Mouse (Mus musculus) lung, adult 2 months (tissue): Measurements from ENCODE around the gene Gpr35.

Experiments
- CTCF ChIP-seq: fragments of 200-500 bp; IDR thresholded peaks from 2 replicates; pipeline ENCODE4 v1.5.1; 2011; ENCODE audit warnings: mild to moderate bottlenecking, low read length, control low read depth; ENCODE audit not compliant: insufficient read depth
- POLR2A ChIP-seq: fragments of 200-500 bp; IDR thresholded peaks from 2 replicates; pipeline ENCODE4 v1.6.1; 2011; ENCODE audit warnings: low read depth, mild to moderate bottlenecking, control low read depth, low read length, borderline replicate concordance; ENCODE audit errors: extremely low read depth

- TF ChIP-seq CTCF (no peak), POLR2A (no peak)
These were observed 25.5 kb downstream of the Gpr35 start for GRCm38 (mm10) chr1:92976141-92976566.
